Mouse (Mus musculus): Measurements from ENCODE around the gene Rab3d. TPM values are rescaled to one million over a fixed set of nuclear protein-coding genes. Genes with fewer than 3 reads are reported as not detected.

Gene Rab3d
- total RNA-seq, 2 experiments from 2014 or later: 22.0 to 25.0 TPM

DNA sequence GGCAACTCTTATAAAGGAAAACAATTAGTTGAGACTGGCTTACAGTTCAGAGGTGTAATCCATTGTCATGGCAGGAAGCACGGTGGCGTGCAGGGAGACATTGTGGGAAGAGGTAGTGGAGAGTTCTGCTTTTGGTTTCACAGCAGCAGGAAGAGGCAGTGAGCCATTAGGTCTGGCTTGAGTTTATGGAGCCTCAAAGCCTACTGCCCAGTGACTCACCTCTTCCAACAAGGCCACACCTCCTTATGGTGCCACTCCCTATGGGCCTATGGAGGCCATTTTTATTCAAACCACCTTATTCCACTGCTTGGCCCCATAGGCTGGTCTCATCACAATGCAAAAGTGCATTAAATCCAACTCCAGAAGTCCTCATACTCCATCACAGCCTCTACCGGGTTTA, 58.4 kb downstream of the Rab3d start:
- intact Hi-C loops (cut with DNase I): no loop called here
- no peak for DNase-seq (ENCODE audit: extremely low spot score in 1 of 2, low spot score in 2 of 2)

DNA sequence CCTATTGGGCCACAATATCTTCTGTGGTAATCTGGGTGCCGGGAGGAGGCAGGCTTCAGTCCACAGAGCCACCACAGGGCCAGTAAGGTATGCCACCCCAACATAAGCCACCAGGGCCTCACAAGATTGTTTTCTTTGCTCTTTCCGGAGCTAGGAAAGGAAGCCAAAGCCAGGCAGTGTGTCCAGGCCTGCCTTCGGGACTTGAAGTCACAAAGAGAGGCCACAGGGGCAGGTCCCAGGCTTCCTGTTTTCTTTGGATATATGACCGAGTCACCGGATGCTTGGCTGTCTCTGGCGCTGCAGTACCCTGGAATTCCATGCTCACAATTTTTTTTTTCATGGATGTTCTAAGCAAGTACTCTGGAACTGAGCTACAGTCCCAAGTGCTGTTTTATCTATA, 59.9 kb downstream of the Rab3d start:
- DNase-seq (ENCODE audit: extremely low spot score in 1 of 2, low spot score in 2 of 2): peak in 1 of 2 experiments; percentile 84
- intact Hi-C loops (cut with DNase I): no loop called here

DNA sequence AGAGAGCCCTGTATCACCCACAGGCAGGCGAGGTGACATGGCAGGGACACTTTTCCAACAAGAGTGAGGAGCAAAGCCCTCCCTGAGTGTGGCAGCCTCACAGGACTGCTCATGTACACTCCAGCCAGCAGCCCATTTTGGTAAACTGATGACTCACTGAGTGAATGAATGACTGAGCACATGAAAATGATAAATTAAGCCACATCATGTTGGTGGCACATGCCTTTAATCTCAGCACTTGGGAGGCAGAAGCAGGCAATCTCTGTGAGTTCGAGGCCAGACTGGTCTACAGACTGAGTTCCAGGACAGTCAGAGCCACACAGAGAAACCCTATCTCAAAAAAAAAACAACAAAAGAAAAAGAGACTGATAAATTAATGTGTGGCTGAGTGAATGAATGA, 60.5 kb downstream of the Rab3d start:
- no peak for DNase-seq (ENCODE audit: extremely low spot score in 1 of 2, low spot score in 2 of 2)
- intact Hi-C loops (cut with DNase I): no loop called here

Other genes with a start within 250 kb of the Rab3d start
- 10 to 100 TPM; 17.2 to 19.2 TPM for gene Ldlr, start 194.7 kb downstream of the Rab3d start, total RNA-seq (2021)
- 1 to 10 TPM; 2.9 to 3.5 TPM for gene Spc24, start 157.9 kb downstream of the Rab3d start, total RNA-seq (2021)
- 1 to 10 TPM; 6.7 to 7.7 TPM for gene Kank2, start 119.4 kb downstream of the Rab3d start, total RNA-seq (2021)
- gene Angptl8, start 82.7 kb downstream of the Rab3d start, total RNA-seq (2021): not detected
- 10 to 100 TPM; 23.5 to 25.2 TPM for gene Dock6, start 65.6 kb downstream of the Rab3d start, total RNA-seq (2021)
- gene Ccdc159, start 9.3 kb upstream of the Rab3d start, total RNA-seq (2021): 10 to 100 TPM; 15.3 to 15.8 TPM
- gene Tmem205, start 9.4 kb upstream of the Rab3d start, total RNA-seq (2021): 10 to 100 TPM; 31.2 to 35.1 TPM
- gene Plppr2, start 18.8 kb upstream of the Rab3d start, total RNA-seq (2021): 100 to 1,000 TPM; 259 to 269 TPM
- gene Swsap1, start 37.6 kb upstream of the Rab3d start, total RNA-seq (2021): 10 to 100 TPM; 12.6 to 14.9 TPM
- 1 to 10 TPM; 1.4 to 1.9 TPM for gene Epor, start 45.3 kb upstream of the Rab3d start, total RNA-seq (2021)
- gene Rgl3, start 71.3 kb upstream of the Rab3d start, total RNA-seq (2021): 1 to 10 TPM; 1.3 to 1.8 TPM
- gene Ccdc151, start 84.4 kb upstream of the Rab3d start, total RNA-seq (2021): 1 to 10 TPM; 5.2 to 6.7 TPM
- 10 to 100 TPM; 92.2 to 94.9 TPM for gene Prkcsh, start 84.6 kb upstream of the Rab3d start, total RNA-seq (2021)
- 100 to 1,000 TPM; 184 to 210 TPM for gene Elavl3, start 133.8 kb upstream of the Rab3d start, total RNA-seq (2021)
- under 1 TPM; 0.85 to 0.94 TPM for gene Gm49318, start 153.1 kb upstream of the Rab3d start, total RNA-seq (2021)
- gene Zfp653, start 153.2 kb upstream of the Rab3d start, total RNA-seq (2021): 10 to 100 TPM; 20.7 to 20.8 TPM
- 10 to 100 TPM; 40.5 to 42.8 TPM for gene Ecsit, start 167.2 kb upstream of the Rab3d start, total RNA-seq (2021)
- gene Cnn1, start 181.0 kb upstream of the Rab3d start, total RNA-seq (2021): under 1 TPM; 0.20 to 0.39 TPM
- 10 to 100 TPM; 63.0 to 63.7 TPM for gene Elof1, start 199.0 kb upstream of the Rab3d start, total RNA-seq (2021)
- under 1 TPM; 0.61 to 0.75 TPM for gene Acp5, start 217.5 kb upstream of the Rab3d start, total RNA-seq (2021)
- 10 to 100 TPM; 40.9 to 42.3 TPM for gene Pigyl, start 238.7 kb upstream of the Rab3d start, total RNA-seq (2021)

Data from left cerebral cortex, postnatal 10 days (tissue).